Mouse (Mus musculus) MEL (cell line): ENCODE measurements around the gene Nyap2.

Experiments
- CHD1 ChIP-seq: IDR thresholded peaks from 2 replicates; pipeline ENCODE4 v1.6.1; 2012; ENCODE audit warnings: low read depth, mild to moderate bottlenecking, inconsistent platforms, low read length, improper control_type of control experiment
- CTCF ChIP-seq, 3 experiments: IDR thresholded peaks in 2 of 3; conservative IDR thresholded peaks in 1 of 3; 2 replicates each; pipeline ENCODE4 v1.5.1; 2011 to 2012; ENCODE audit warnings: low read length in 3 of 3, low read depth in 2 of 3, mild to moderate bottlenecking in 2 of 3, improper control_type of control experiment in 1 of 3, inconsistent platforms in 1 of 3, mixed read lengths in 1 of 3, moderate library complexity in 1 of 3; ENCODE audit not compliant: control insufficient read depth in 1 of 3, insufficient read depth in 1 of 3, poor library complexity in 1 of 3, severe bottlenecking in 1 of 3
- EP300 ChIP-seq, 2 experiments: IDR thresholded peaks; 2 replicates each; pipeline ENCODE4 v1.6.1; 2011; ENCODE audit warnings: improper control_type of control experiment in 2 of 2, low read length in 2 of 2, low read depth in 1 of 2, mild to moderate bottlenecking in 1 of 2
- GABPA ChIP-seq: IDR thresholded peaks from 2 replicates; pipeline ENCODE4 v1.6.1; 2012; ENCODE audit warnings: low read depth, mild to moderate bottlenecking, inconsistent platforms, low read length, improper control_type of control experiment, moderate library complexity
- HCFC1 ChIP-seq: IDR thresholded peaks from 2 replicates; pipeline ENCODE4 v1.6.1; 2012; ENCODE audit warnings: low read depth, mild to moderate bottlenecking, inconsistent platforms, low read length, improper control_type of control experiment, moderate library complexity
- MAX ChIP-seq: IDR thresholded peaks from 2 replicates; pipeline ENCODE4 v1.6.1; 2011; ENCODE audit warnings: low read length, improper control_type of control experiment
- NRF1 ChIP-seq: IDR thresholded peaks from 2 replicates; pipeline ENCODE4 v1.6.1; 2014; ENCODE audit warnings: low read depth, mild to moderate bottlenecking, inconsistent platforms, low read length, improper control_type of control experiment, moderate library complexity; ENCODE audit not compliant: poor library complexity, insufficient read depth, severe bottlenecking
- POLR2A ChIP-seq, 2 experiments: IDR thresholded peaks; 2 replicates each; pipeline ENCODE4 v1.6.1; 2011 to 2012; ENCODE audit warnings: low read length in 2 of 2, mild to moderate bottlenecking in 2 of 2, control low read depth in 1 of 2, improper control_type of control experiment in 1 of 2, low read depth in 1 of 2, moderate library complexity in 1 of 2; ENCODE audit not compliant: control insufficient read depth in 1 of 2, insufficient read depth in 1 of 2, poor library complexity in 1 of 2
- ZC3H11A ChIP-seq: IDR thresholded peaks from 2 replicates; pipeline ENCODE4 v1.6.1; 2012; ENCODE audit warnings: low read depth, mild to moderate bottlenecking, inconsistent platforms, low read length, improper control_type of control experiment
- ZKSCAN1 ChIP-seq: IDR thresholded peaks from 2 replicates; pipeline ENCODE4 v1.6.1; 2012; ENCODE audit warnings: low read depth, mild to moderate bottlenecking, inconsistent platforms, low read length, improper control_type of control experiment, moderate library complexity

- TF ChIP-seq GABPA: no peak
- no peak for TF ChIP-seq CTCF (IDR thresholded peaks at IDR 0.05 in 2 of 3, conservative IDR thresholded peaks at IDR 0.05 in 1 of 3; ENCODE audit: control insufficient read depth in 1 of 3, insufficient read depth in 1 of 3, low read depth in 2 of 3, low read length in 3 of 3, poor library complexity in 1 of 3, severe bottlenecking in 1 of 3)
- no peak for TF ChIP-seq MAX
- TF ChIP-seq NRF1: no peak
- TF ChIP-seq ZKSCAN1: no peak
- TF ChIP-seq CHD1: no peak
- no peak for TF ChIP-seq EP300 (IDR thresholded peaks at IDR 0.05; ENCODE audit: low read depth in 1 of 2, low read length in 2 of 2)
- no peak for TF ChIP-seq ZC3H11A
- no peak for TF ChIP-seq POLR2A (IDR thresholded peaks at IDR 0.05; ENCODE audit: control insufficient read depth in 1 of 2, insufficient read depth in 1 of 2, low read depth in 1 of 2, low read length in 2 of 2, poor library complexity in 1 of 2)
- no peak for TF ChIP-seq HCFC1
Measured at GRCm38 (mm10) chr1:81248447-81249205, 171.9 kb downstream of the Nyap2 start.
